Mouse (Mus musculus): ENCODE measurements around the gene Faap100. TPM values are rescaled to one million over a fixed set of nuclear protein-coding genes. Genes with fewer than 3 reads are reported as not detected.

Gene Faap100
- polyA plus RNA-seq, 1 experiment: 49.2 TPM

DNA sequence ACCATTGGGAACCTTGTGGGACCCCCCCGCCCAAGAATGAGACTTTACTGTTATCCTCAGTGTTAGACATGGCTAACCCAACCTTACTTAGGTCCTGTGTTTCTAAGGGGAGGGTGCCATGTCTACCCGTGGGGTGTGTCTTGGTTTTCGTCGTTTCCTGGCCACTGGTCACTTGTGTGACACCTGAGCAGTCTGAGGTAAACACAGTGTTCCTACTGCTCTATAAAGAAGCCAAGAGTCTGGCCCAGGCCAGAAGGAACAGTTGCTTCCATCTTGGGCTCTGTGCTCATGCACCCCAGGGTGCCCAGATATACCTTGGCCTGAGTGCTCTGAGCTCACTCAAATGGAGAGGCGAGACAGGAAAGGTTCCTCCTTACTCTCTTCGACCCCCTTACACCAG lies 15.7 kb downstream of the Faap100 start:
- WGBS: 86% methylated on average over 6 of the region's 6 CpGs
- TF ChIP-seq POLR2A (IDR thresholded peaks at IDR 0.05; ENCODE audit: low read depth, low read length): no peak
- no peak for TF ChIP-seq CTCF (IDR thresholded peaks at IDR 0.05; ENCODE audit: extremely low read depth, insufficient read length, insufficient replicate concordance, low read depth, low read length)
- H3K27me3 ChIP-seq (ENCODE audit: control insufficient read depth, insufficient read depth, low read length): no peaks in the 10 kb centered on the region

DNA sequence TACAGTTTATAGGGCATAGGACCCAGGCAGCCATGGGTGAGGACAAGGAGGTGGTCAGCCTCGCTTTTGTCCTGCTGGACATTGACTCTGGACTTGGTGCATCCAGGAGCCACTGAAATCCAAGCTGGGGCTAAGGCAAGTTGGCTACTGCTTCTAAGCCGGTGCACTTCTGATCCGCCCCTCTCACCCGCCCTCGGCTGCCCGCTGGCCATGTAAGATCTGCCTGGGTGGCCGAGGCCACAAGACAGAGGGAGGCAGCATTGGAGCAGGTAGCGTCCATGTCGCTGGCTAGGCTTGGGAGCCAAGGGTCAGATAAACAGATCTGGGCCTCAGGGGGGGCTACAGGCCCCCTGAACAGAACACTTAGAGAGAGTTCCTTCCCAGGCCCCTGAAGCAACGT lies 17.3 kb downstream of the Faap100 start, which contains the start of gene Fscn2:
TSS of gene Fscn2 (plus strand) at position 240 of the 400 bp plus-strand sequence.
- Histone ChIP-seq H3K27me3 (ENCODE audit: control insufficient read depth, insufficient read depth, low read length) (no peaks in the 10 kb centered on the region), H3K36me3 (ENCODE audit: control insufficient read depth, insufficient read depth, low read length) (no peaks in the 10 kb centered on the region), H3K4me3 (ENCODE audit: low read depth, low read length) (no peak within 1 kb of the TSS), H3K4me1 (ENCODE audit: control insufficient read depth, insufficient read depth, insufficient read length, low read length) (peaks cover 6% of the 10 kb centered on the region; the same call in 1 of the 2 replicates), H3K27ac (ENCODE audit: insufficient read depth, low read depth, low read length) (no peak within 1 kb of the TSS)
- 88% methylated on average over 10 of the region's 10 CpGs for WGBS
- TF ChIP-seq POLR2A (IDR thresholded peaks at IDR 0.05; ENCODE audit: low read depth, low read length): no peak
- no peak for TF ChIP-seq CTCF (IDR thresholded peaks at IDR 0.05; ENCODE audit: extremely low read depth, insufficient read length, insufficient replicate concordance, low read depth, low read length)

More for the DNA sequence above, 15.7 kb downstream of the Faap100 start:
- peaks cover 4% of the 10 kb centered on the region; the same call in 1 of the 2 replicates for H3K4me1 ChIP-seq (ENCODE audit: control insufficient read depth, insufficient read depth, insufficient read length, low read length)
- no peak overlapping the region for H3K27ac ChIP-seq (ENCODE audit: insufficient read depth, low read depth, low read length)
- no peak overlapping the region for H3K4me3 ChIP-seq (ENCODE audit: low read depth, low read length)
- H3K36me3 ChIP-seq (ENCODE audit: control insufficient read depth, insufficient read depth, low read length): no peaks in the 10 kb centered on the region

- H3K4me3 ChIP-seq (ENCODE audit: low read depth, low read length): no peak overlapping the region
- no peaks in the 10 kb centered on the region for H3K36me3 ChIP-seq (ENCODE audit: control insufficient read depth, insufficient read depth, low read length)
- no peak overlapping the region for H3K27ac ChIP-seq (ENCODE audit: insufficient read depth, low read depth, low read length)
- no peaks in the 10 kb centered on the region for H3K27me3 ChIP-seq (ENCODE audit: control insufficient read depth, insufficient read depth, low read length)
- 88% methylated on average over 5 of the region's 5 CpGs for WGBS
- peaks cover 6% of the 10 kb centered on the region; the same call in 1 of the 2 replicates for H3K4me1 ChIP-seq (ENCODE audit: control insufficient read depth, insufficient read depth, insufficient read length, low read length)
- TF ChIP-seq POLR2A (IDR thresholded peaks at IDR 0.05; ENCODE audit: low read depth, low read length): no peak
- TF ChIP-seq CTCF (IDR thresholded peaks at IDR 0.05; ENCODE audit: extremely low read depth, insufficient read length, insufficient replicate concordance, low read depth, low read length): no peak
These were observed 17.8 kb downstream of the Faap100 start for GRCm38 (mm10) chr11:120360755-120361154.

DNA sequence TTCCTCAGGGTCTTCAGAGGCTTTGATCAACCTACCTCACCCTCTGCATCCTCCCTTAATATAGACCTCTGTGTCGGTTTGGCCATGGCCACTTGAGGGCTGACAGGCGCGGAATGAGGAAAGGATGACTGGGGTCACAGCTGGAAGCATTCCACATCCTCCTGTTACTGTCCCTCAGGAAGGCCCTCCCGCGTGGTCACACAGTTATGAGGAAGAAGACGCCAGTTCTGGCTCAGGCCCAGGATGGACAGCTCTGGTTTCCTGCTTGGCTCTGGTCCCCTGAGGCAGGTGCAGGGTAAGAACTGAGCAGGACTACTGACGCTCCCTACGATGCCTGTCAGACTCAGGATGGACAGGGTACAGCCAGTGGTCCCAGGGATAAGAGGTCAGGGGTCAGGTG lies 18.5 kb downstream of the Faap100 start:
- H3K4me1 ChIP-seq (ENCODE audit: control insufficient read depth, insufficient read depth, insufficient read length, low read length): peaks cover 8% of the 10 kb centered on the region; the same call in 1 of the 2 replicates
- no peaks in the 10 kb centered on the region for H3K36me3 ChIP-seq (ENCODE audit: control insufficient read depth, insufficient read depth, low read length)
- TF ChIP-seq CTCF (IDR thresholded peaks at IDR 0.05; ENCODE audit: extremely low read depth, insufficient read length, insufficient replicate concordance, low read depth, low read length): no peak
- no peak for TF ChIP-seq POLR2A (IDR thresholded peaks at IDR 0.05; ENCODE audit: low read depth, low read length)
- H3K27me3 ChIP-seq (ENCODE audit: control insufficient read depth, insufficient read depth, low read length): no peaks in the 10 kb centered on the region
- 19% methylated on average over 8 of the region's 8 CpGs for WGBS
- H3K4me3 ChIP-seq (ENCODE audit: low read depth, low read length): no peak overlapping the region
- no peak overlapping the region for H3K27ac ChIP-seq (ENCODE audit: insufficient read depth, low read depth, low read length)

DNA sequence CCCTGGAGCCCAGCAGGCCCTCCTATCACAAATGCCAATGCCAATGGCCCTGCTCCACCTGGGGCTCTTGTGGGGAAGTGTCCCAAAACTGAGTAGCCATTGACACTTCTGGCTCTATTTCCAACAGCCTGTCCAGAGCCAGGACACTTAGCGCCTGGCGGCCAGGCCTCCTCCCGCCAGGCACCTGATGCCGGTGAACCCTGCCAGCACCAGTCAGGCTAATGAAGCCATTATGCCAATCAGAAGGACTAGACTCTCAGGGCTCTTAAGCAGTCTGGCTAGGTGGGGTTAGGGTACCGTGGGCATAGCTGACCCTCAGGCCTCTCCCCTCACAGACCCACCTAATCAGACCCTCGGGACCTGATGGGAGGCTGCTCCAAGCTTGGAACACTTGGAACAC lies 19.2 kb downstream of the Faap100 start:
- Histone ChIP-seq H3K36me3 (ENCODE audit: control insufficient read depth, insufficient read depth, low read length) (no peaks in the 10 kb centered on the region), H3K4me1 (ENCODE audit: control insufficient read depth, insufficient read depth, insufficient read length, low read length) (peaks cover 12% of the 10 kb centered on the region; the same call in 1 of the 2 replicates), H3K27ac (ENCODE audit: insufficient read depth, low read depth, low read length) (no peak overlapping the region), H3K4me3 (ENCODE audit: low read depth, low read length) (no peak overlapping the region), H3K27me3 (ENCODE audit: control insufficient read depth, insufficient read depth, low read length) (no peaks in the 10 kb centered on the region)
- no peak for TF ChIP-seq CTCF (IDR thresholded peaks at IDR 0.05; ENCODE audit: extremely low read depth, insufficient read length, insufficient replicate concordance, low read depth, low read length)
- no peak for TF ChIP-seq POLR2A (IDR thresholded peaks at IDR 0.05; ENCODE audit: low read depth, low read length)
- 84% methylated on average over 6 of the region's 6 CpGs for WGBS

GRCm38 (mm10) chr11:120357791-120358401 lies 20.7 kb downstream of the Faap100 start:
- Histone ChIP-seq H3K4me1 (ENCODE audit: control insufficient read depth, insufficient read depth, insufficient read length, low read length) (peaks cover 24% of the 10 kb centered on the region), H3K4me3 (ENCODE audit: low read depth, low read length) (no peak overlapping the region), H3K36me3 (ENCODE audit: control insufficient read depth, insufficient read depth, low read length) (no peaks in the 10 kb centered on the region), H3K27ac (ENCODE audit: insufficient read depth, low read depth, low read length) (no peak overlapping the region), H3K27me3 (ENCODE audit: control insufficient read depth, insufficient read depth, low read length) (no peaks in the 10 kb centered on the region)
- no peak for TF ChIP-seq CTCF (IDR thresholded peaks at IDR 0.05; ENCODE audit: extremely low read depth, insufficient read length, insufficient replicate concordance, low read depth, low read length)
- no peak for TF ChIP-seq POLR2A (IDR thresholded peaks at IDR 0.05; ENCODE audit: low read depth, low read length)
- WGBS: 35% methylated on average over 10 of the region's 10 CpGs

- Histone ChIP-seq H3K27me3 (ENCODE audit: control insufficient read depth, insufficient read depth, low read length) (no peaks in the 10 kb centered on the region), H3K27ac (ENCODE audit: insufficient read depth, low read depth, low read length) (no peak overlapping the region), H3K4me3 (ENCODE audit: low read depth, low read length) (no peak overlapping the region), H3K36me3 (ENCODE audit: control insufficient read depth, insufficient read depth, low read length) (no peaks in the 10 kb centered on the region), H3K4me1 (ENCODE audit: control insufficient read depth, insufficient read depth, insufficient read length, low read length) (peaks cover 30% of the 10 kb centered on the region)
- TF ChIP-seq CTCF (IDR thresholded peaks at IDR 0.05; ENCODE audit: extremely low read depth, insufficient read length, insufficient replicate concordance, low read depth, low read length) (no peak), POLR2A (IDR thresholded peaks at IDR 0.05; ENCODE audit: low read depth, low read length) (no peak)
- WGBS: 96% methylated on average over 4 of the region's 4 CpGs
These were observed 21.7 kb downstream of the Faap100 start for GRCm38 (mm10) chr11:120356900-120357299.

Measured in small intestine, adult 2 months (tissue).